Mouse (Mus musculus) left cerebral cortex, postnatal 10 days (tissue): ENCODE results near the gene Gm10721. TPM values are rescaled to one million over a fixed set of nuclear protein-coding genes. Genes with fewer than 3 reads are reported as not detected.
"Not testable (repeated sequence)": the region's sequence is repeated elsewhere in the genome, so short reads cannot be mapped to it uniquely, and the experiment has no call there.

ENCODE experiments used
- DNase-seq, 2 experiments: peaks; one replicate each; pipeline ENCODE4 v3.0.0; 2021 to 2022; ENCODE audit warnings: low spot score in 2 of 2, mixed read lengths in 1 of 2; ENCODE audit errors: extremely low spot score in 1 of 2
- intact Hi-C: fragments of 180-260 bp; cut with DNase I; formaldehyde crosslinking; loops from one replicate; pipeline ENCODE4 v1.15.1; 2025
- total RNA-seq, 2 experiments: library from RNA; stranded (reverse); gene quantifications; 2 replicates each; pipeline ENCODE4 v1.2.3; 2021

Gm10721 gene
- 1 to 10 TPM in 1 of 2 experiments, not detected in 1; 1.4 TPM for total RNA-seq

DNA sequence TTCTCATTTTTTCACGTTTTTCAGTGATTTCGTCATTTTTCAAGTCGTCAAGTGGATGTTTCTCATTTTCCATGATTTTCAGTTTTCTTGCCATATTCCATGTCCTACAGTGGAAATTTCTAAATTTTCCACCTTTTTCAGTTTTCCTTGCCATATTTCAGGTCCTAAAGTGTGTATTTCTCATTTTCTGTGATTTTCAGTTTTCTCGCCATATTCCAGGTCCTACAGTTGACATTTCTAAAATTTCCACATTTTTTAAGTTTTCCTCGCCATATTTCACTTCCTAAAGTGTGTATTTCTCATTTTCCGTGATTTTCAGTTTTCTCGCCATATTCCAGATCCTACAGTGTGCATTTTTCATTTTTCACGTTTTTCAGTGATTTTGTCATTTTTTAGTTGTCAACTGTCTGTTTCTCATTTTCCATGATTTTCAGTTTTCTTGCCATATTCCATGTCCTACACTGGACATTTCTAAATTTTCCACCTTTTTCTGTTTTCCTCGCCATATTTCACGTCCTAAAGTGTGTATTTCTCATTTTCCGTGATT, at the start of gene Gm10721:
TSS of gene Gm10721 (plus strand) at position 408 of the 547 bp plus-strand sequence.
- intact Hi-C loops, DNase-seq: not testable (repeated sequence)

DNA sequence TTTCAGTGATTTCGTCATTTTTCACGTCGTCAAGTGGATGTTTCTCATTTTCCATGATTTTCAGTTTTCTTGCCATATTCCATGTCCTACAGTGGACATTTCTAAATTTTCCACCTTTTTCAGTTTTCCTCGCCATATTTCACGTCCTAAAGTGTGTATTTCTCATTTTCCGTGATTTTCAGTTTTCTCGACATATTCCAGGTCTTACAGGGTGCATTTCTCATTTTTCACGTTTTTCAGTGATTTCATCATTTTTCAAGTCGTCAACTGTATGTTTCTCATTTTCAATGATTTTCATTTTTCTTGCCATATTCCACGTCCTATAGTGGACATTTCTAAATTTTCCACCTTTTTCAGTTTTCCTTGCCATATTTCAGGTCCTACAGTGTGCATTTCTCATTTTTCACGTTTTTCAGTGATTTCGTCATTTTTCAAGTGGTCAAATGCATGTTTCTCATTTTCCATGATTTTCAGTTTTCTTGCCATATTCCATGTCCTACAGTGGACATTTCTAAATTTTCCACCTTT, 12.4 kb upstream of the Gm10721 start, which contains the start of gene Gm10722:
TSS of gene Gm10722 (plus strand) at position 478 of the 528 bp plus-strand sequence.
- peak in 1 of 2 experiments; percentile 1 for DNase-seq
- intact Hi-C loops = not testable (repeated sequence)

DNA sequence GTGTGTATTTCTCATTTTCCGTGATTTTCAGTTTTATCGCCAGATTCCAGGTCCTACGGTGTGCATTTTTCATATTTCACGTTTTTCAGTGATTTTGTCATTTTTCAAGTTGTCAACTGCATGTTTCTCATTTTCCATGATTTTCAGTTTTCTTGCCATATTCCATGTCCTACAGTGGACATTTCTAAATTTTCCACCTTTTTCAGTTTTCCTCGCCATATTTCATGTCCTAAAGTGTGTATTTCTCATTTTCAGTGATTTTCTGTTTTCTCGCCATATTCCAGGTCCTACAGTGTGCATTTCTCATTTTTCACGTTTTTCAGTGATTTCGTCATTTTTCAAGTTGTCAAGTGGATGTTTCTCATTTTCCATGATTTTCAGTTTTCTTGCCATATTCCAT, 11.9 kb upstream of the Gm10721 start:
- DNase-seq = peak in 1 of 2 experiments; percentile 38
- intact Hi-C loops = not testable (repeated sequence)

DNA sequence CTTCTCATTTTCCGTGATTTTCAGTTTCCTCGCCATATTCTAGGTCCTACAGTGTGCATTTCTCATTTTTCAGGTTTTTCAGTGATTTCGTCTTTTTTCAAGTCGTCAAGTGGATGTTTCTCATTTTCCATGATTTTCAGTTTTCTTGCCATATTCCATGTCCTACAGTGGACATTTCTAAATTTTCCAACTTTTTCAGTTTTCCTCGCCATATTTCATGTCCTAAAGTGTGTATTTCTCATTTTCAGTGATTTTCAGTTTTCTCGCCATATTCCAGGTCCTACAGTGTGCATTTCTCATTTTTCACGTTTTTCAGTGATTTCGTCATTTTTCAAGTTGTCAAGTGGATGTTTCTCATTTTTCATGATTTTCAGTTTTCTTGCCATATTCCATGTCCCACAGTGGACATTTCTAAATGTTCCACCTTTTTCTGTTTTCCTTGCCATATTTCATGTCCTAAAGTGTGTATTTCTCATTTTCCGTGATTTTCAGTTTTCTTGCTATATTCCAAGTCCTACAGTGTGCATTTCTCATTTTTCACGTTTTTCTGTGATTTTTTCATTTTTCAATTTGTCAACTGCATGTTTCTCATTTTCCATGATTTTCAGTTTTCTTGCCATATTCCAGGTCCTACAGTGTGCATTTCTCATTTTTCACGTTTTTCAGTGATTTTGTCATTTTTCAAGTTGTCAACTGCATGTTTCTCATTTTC, 10.8 kb upstream of the Gm10721 start:
- intact Hi-C loops = not testable (repeated sequence)
- DNase-seq = peak; percentile 87 to 100

DNA sequence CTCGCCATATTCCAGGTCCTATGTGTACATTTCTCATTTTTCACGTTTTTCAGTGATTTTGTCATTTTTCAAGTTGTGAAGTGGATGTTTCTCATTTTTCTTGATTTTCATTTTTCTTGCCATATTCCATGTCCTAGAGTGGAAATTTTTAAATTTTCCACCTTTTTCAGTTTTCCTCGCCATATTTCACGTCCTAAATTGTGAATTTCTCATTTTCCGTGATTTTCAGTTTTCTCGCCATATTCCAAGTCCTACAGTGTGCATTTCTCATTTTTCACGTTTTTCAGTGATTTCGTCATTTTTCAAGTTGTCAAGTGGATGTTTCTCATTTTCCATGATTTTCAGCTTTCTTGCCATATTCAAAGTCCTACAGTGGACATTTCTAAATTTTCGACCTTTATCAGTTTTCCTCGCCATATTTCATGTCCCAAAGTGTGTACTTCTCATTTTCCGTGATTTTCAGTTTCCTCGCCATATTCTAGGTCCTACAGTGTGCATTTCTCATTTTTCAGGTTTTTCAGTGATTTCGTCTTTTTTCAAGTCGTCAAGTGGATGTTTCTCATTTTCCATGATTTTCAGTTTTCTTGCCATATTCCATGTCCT, 10.0 kb upstream of the Gm10721 start, which contains the start of gene Gm11168:
TSS of gene Gm11168 (plus strand) at position 553 of the 603 bp plus-strand sequence.
- intact Hi-C loops, DNase-seq: not testable (repeated sequence)

DNA sequence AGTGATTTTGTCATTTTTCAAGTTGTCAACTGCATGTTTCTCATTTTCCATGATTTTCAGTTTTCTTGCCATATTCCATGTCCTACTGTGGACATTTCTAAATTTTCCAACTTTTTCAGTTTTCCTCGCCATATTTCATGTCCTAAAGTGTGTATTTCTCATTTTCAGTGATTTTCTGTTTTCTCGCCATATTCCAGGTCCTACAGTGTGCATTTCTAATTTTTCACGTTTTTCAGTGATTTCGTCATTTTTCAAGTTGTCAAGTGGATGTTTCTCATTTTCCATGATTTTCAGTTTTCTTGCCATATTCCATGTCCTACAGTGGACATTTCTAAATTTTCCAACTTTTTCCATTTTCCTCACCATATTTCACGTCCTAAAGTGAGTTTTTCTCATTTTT, 6.8 kb upstream of the Gm10721 start:
- DNase-seq, intact Hi-C loops: not testable (repeated sequence)

DNA sequence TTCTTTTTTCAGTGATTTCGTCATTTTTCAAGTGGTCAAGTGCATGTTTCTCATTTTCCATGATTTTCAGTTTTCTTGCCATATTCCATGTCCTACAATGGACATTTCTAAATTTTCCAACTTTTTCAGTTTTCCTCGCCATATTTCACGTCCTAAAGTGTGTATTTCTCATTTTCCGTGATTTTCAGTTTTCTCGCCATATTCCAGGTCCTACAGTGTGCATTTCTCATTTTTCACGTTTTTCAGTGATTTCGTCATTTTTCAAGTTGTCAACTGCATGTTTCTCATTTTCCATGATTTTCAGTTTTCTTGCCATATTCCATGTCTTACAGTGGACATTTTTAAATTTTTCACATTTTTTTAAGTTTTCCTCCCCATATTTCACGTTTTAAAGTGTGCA, 6.3 kb upstream of the Gm10721 start:
- intact Hi-C loops = not testable (repeated sequence)
- peak; percentile 40 to 97 for DNase-seq

DNA sequence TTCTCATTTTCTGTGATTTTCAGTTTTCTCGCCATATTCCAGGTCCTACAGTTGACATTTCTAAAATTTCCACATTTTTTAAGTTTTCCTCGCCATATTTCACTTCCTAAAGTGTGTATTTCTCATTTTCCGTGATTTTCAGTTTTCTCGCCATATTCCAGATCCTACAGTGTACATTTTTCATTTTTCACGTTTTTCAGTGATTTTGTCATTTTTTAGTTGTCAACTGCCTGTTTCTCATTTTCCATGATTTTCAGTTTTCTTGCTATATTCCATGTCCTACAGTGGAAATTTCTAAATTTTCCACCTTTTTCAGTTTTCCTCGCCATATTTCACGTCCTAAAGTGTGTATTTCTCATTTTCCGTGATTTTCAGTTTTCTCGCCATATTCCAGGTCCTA, 5.7 kb upstream of the Gm10721 start:
- intact Hi-C loops, DNase-seq: not testable (repeated sequence)

DNA sequence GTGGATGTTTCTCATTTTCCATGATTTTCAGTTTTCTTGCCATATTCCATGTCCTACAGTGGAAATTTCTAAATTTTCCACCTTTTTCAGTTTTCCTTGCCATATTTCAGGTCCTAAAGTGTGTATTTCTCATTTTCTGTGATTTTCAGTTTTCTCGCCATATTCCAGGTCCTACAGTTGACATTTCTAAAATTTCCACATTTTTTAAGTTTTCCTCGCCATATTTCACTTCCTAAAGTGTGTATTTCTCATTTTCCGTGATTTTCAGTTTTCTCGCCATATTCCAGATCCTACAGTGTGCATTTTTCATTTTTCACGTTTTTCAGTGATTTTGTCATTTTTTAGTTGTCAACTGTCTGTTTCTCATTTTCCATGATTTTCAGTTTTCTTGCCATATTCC, 3.6 kb upstream of the Gm10721 start:
- intact Hi-C loops, DNase-seq: not testable (repeated sequence)

DNA sequence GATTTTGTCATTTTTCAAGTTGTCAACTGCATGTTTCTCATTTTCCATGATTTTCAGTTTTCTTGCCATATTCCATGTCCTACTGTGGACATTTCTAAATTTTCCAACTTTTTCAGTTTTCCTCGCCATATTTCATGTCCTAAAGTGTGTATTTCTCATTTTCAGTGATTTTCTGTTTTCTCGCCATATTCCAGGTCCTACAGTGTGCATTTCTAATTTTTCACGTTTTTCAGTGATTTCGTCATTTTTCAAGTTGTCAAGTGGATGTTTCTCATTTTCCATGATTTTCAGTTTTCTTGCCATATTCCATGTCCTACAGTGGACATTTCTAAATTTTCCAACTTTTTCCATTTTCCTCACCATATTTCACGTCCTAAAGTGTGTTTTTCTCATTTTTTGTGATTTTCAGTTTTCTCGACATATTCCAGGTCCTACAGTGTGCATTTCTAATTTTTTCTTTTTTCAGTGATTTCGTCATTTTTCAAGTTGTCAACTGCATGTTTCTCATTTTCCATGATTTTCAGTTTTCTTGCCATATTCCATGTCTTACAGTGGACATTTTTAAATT, 802 bp upstream of the Gm10721 start:
- intact Hi-C loops = not testable (repeated sequence)

DNA sequence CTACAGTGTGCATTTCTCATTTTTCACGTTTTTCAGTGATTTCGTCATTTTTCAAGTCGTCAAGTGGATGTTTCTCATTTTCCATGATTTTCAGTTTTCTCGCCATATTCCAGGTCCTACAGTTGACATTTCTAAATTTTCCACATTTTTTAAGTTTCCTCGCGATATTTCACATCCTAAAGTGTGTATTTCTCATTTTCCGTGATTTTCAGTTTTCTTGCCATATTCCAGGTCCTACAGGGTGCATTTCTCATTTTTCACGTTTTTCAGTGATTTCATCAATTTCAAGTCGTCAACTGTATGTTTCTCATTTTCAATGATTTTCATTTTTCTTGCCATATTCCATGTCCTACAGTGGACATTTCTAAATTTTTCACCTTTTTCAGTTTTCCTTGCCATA, 2.4 kb downstream of the Gm10721 start, which contains the start of gene Gm10720:
TSS of gene Gm10720 (plus strand) at position 301 of the 400 bp plus-strand sequence.
- not testable (repeated sequence) for DNase-seq

More for the DNA sequence above, 802 bp upstream of the Gm10721 start:
- DNase-seq = not testable (repeated sequence)

DNA sequence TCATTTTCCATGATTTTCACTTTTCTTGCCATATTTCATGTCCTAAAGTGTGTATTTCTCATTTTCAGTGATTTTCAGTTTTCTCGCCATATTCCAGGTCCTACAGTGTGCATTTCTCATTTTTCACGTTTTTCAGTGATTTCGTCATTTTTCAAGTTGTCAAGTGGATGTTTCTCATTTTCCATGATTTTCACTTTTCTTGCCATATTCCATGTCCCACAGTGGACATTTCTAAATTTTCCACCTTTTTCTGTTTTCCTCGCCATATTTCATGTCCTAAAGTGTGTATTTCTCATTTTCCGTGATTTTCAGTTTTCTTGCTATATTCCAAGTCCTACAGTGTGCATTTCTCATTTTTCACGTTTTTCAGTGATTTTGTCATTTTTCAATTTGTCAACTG, 3.0 kb downstream of the Gm10721 start:
- DNase-seq, intact Hi-C loops: not testable (repeated sequence)

More for the DNA sequence above, 2.4 kb downstream of the Gm10721 start, which contains the start of gene Gm10720:
- intact Hi-C loops = not testable (repeated sequence)

DNA sequence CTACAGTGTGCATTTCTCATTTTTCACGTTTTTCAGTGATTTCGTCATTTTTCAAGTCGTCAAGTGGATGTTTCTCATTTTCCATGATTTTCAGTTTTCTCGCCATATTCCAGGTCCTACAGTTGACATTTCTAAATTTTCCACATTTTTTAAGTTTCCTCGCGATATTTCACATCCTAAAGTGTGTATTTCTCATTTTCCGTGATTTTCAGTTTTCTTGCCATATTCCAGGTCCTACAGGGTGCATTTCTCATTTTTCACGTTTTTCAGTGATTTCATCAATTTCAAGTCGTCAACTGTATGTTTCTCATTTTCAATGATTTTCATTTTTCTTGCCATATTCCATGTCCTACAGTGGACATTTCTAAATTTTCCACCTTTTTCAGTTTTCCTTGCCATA, 4.2 kb downstream of the Gm10721 start, which contains the start of gene Gm10719:
TSS of gene Gm10719 (plus strand) at position 301 of the 400 bp plus-strand sequence.
- intact Hi-C loops, DNase-seq: not testable (repeated sequence)

DNA sequence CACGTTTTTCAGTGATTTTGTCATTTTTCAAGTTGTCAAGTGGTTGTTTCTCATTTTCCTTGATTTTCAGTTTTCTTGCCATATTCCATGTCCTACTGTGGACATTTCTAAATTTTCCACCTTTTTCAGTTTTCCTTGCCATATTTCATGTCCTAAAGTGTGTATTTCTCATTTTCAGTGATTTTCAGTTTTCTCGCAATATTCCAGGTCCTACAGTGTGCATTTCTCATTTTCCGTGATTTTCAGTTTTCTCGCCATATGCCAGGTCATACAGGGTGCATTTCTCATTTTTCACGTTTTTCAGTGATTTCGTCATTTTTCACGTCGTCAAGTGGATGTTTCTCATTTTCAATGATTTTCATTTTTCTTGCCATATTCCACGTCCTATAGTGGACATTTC, 6.0 kb downstream of the Gm10721 start:
- intact Hi-C loops = not testable (repeated sequence)
- DNase-seq = peak in 1 of 2 experiments; percentile 47

DNA sequence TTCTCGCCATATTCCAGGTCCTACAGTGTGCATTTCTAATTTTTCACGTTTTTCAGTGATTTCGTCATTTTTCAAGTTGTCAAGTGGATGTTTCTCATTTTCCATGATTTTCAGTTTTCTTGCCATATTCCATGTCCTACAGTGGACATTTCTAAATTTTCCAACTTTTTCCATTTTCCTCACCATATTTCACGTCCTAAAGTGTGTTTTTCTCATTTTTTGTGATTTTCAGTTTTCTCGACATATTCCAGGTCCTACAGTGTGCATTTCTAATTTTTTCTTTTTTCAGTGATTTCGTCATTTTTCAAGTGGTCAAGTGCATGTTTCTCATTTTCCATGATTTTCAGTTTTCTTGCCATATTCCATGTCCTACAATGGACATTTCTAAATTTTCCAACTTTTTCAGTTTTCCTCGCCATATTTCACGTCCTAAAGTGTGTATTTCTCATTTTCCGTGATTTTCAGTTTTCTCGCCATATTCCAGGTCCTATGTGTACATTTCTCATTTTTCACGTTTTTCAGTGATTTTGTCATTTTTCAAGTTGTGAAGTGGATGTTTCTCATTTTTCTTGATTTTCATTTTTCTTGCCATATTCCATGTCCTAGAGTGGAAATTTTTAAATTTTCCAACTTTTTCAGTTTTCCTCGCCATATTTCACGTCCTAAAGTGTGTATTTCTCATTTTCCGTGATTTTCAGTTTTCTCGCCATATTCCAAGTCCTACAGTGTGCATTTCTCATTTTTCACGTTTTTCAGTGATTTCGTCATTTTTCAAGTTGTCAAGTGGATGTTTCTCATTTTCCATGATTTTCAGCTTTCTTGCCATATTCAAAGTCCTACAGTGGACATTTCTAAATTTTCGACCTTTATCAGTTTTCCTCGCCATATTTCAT, 7.1 kb downstream of the Gm10721 start:
- intact Hi-C loops = not testable (repeated sequence)
- DNase-seq = peak; percentile 43 to 77

DNA sequence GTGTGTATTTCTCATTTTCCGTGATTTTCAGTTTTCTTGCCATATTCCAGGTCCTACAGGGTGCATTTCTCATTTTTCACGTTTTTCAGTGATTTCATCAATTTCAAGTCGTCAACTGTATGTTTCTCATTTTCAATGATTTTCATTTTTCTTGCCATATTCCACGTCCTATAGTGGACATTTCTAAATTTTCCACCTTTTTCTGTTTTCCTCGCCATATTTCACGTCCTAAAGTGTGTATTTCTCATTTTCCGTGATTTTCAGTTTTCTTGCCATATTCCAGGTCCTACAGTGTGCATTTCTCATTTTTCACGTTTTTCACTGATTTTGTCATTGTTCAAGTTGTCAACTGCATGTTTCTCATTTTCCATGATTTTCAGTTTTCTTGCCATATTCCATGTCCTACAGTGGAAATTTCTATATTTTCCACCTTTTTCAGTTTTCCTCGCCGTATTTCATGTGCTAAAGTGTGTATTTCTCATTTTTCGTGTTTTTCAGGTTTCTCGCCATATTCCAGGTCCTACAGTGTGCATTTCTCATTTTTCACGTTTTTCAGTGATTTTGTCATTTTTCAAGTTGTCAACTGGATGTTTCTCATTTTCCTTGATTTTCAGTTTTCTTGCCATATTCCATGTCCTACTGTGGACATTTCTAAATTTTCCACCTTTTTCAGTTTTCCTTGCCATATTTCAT, 9.5 kb downstream of the Gm10721 start:
- intact Hi-C loops = not testable (repeated sequence)
- DNase-seq = peak; percentile 61 to 86

DNA sequence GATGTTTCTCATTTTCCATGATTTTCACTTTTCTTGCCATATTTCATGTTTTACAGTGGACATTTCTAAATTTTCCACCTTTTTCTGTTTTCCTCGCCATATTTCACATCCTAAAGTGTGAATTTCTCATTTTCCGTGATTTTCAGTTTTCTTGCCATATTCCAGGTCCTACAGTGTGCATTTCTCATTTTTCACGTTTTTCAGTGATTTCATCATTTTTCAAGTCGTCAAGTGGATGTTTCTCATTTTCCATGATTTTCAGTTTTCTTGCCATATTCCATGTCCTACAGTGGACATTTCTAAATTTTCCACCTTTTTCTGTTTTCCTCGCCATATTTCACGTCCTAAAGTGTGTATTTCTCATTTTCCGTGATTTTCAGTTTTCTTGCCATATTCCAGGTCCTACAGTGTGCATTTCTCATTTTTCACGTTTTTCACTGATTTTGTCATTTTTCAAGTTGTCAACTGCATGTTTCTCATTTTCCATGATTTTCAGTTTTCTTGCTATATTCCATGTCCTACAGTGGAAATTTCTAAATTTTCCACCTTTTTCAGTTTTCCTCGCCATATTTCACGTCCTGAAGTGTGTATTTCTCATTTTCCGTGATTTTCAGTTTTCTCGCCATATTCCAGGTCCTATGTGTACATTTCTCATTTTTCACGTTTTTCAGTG, 10.5 kb downstream of the Gm10721 start, which contains the start of gene Gm10718:
TSS of gene Gm10718 (plus strand) at position 236 of the 673 bp plus-strand sequence.
- peak in 1 of 2 experiments; percentile 26 for DNase-seq
- intact Hi-C loops = not testable (repeated sequence)
